Mouse (Mus musculus) brain, embryonic 14.5 days (tissue): Measurements from ENCODE around the gene Diras2.

Experiments used
- CTCF ChIP-seq: fragments of 200-500 bp; IDR thresholded peaks from 2 replicates; pipeline ENCODE4 v1.5.1; 2012; ENCODE audit warnings: inconsistent platforms, mild to moderate bottlenecking, moderate library complexity, borderline replicate concordance; ENCODE audit not compliant: insufficient read depth, insufficient read length; ENCODE audit errors: extremely low read depth
- POLR2A ChIP-seq: fragments of 200-500 bp; IDR thresholded peaks from 2 replicates; pipeline ENCODE4 v1.6.1; 2012; ENCODE audit warnings: mild to moderate bottlenecking, inconsistent platforms, borderline replicate concordance; ENCODE audit not compliant: poor library complexity, insufficient read depth, insufficient read length, severe bottlenecking; ENCODE audit errors: extremely low read depth

- TF ChIP-seq CTCF (no peak), POLR2A (no peak)
These were observed 26.3 kb upstream of the Diras2 start for GRCm38 (mm10) chr13:52557421-52557820.
